Mouse (Mus musculus) intestine, embryonic 15.5 days (tissue): ENCODE measurements at regions not wholly inside any gene's neighbourhood (a gene's known extent, or its start where the extent isn't known, plus 50 kb on each side); places are given as distances from the start of the nearest gene placed in this dataset.

Source experiments
- ATAC-seq: fragments of 200-750 bp; cut with Nextera tagmentation; 2 replicates; pipeline ENCODE4 v1.8.0; 2017; ENCODE audit warnings: moderate TSS enrichment, moderate library complexity
- H3K27ac ChIP-seq: fragments of 300-500 bp; sonication (generic); 2 replicates; pipeline ENCODE4 v1.5.1; 2015; ENCODE audit warnings: mild to moderate bottlenecking, inconsistent platforms
- H3K27me3 ChIP-seq: fragments of 300-500 bp; sonication (generic); replicated peaks from 2 replicates; pipeline ENCODE4 v1.6.1; 2015; ENCODE audit warnings: inconsistent platforms
- H3K36me3 ChIP-seq: fragments of 300-500 bp; sonication (generic); 2 replicates; pipeline ENCODE4 v1.6.1; 2015; ENCODE audit warnings: inconsistent platforms
- H3K4me1 ChIP-seq: fragments of 300-500 bp; sonication (generic); replicated peaks from 2 replicates; pipeline ENCODE4 v1.6.1; 2015; ENCODE audit warnings: inconsistent platforms
- H3K4me2 ChIP-seq: fragments of 300-500 bp; sonication (generic); replicated peaks from 2 replicates; pipeline ENCODE4 v1.6.1; 2015; ENCODE audit warnings: mild to moderate bottlenecking, inconsistent platforms
- H3K4me3 ChIP-seq: fragments of 300-500 bp; sonication (generic); replicated peaks from 2 replicates; pipeline ENCODE4 v1.5.1; 2015; ENCODE audit warnings: inconsistent platforms
- H3K9ac ChIP-seq: fragments of 300-500 bp; sonication (generic); 2 replicates; pipeline ENCODE4 v1.6.1; 2015; ENCODE audit warnings: inconsistent platforms
- H3K9me3 ChIP-seq: fragments of 300-500 bp; sonication (generic); 2 replicates; pipeline ENCODE4 v1.6.1; 2016; ENCODE audit warnings: inconsistent platforms
- WGBS: fragments of 180-500 bp; shearing (Covaris S2); methylation state at CpG from one replicate; pipeline ENCODE4 v1.1.7; 2015; 5-methylcytosine and 5-hydroxymethylcytosine counted together

GRCm38 (mm10) chr5:27963765-27964164, 107.4 kb upstream of the Insig1 start:
- Histone ChIP-seq H3K27ac (no peak overlapping the region), H3K9ac (no peak overlapping the region), H3K4me2 (no peak overlapping the region), H3K27me3 (no peaks in the 10 kb centered on the region), H3K4me1 (no peaks in the 10 kb centered on the region), H3K9me3 (no peaks in the 10 kb centered on the region), H3K4me3 (no peak overlapping the region), H3K36me3 (no peaks in the 10 kb centered on the region)
- 86% methylated on average over 1 of the region's 1 CpGs for WGBS
- ATAC-seq, result no peak

- Histone ChIP-seq H3K36me3 (no peaks in the 10 kb centered on the region), H3K4me1 (no peaks in the 10 kb centered on the region), H3K27ac (no peak overlapping the region), H3K9ac (no peak overlapping the region), H3K27me3 (no peaks in the 10 kb centered on the region), H3K4me2 (no peak overlapping the region), H3K4me3 (no peak overlapping the region), H3K9me3 (no peaks in the 10 kb centered on the region)
- WGBS, result 6% methylated on average over 2 of the region's 2 CpGs
- peak; percentile 83 for ATAC-seq
Measured at GRCm38 (mm10) chr5:27995186-27995585, 76.0 kb upstream of the Insig1 start.

- Histone ChIP-seq H3K4me1 (no peaks in the 10 kb centered on the region), H3K4me3 (no peak overlapping the region), H3K9me3 (no peaks in the 10 kb centered on the region), H3K9ac (no peak overlapping the region), H3K27ac (no peak overlapping the region), H3K4me2 (no peak overlapping the region), H3K27me3 (no peaks in the 10 kb centered on the region), H3K36me3 (no peaks in the 10 kb centered on the region)
- WGBS, result 58% methylated on average over 8 of the region's 8 CpGs
- ATAC-seq, result no peak
Measured at GRCm38 (mm10) chr5:27997751-27998150, 73.4 kb upstream of the Insig1 start.

GRCm38 (mm10) chr5:28002922-28003321, 68.2 kb upstream of the Insig1 start:
- no peak overlapping the region for H3K9ac ChIP-seq
- no peak overlapping the region for H3K4me3 ChIP-seq
- H3K9me3 ChIP-seq, result no peaks in the 10 kb centered on the region
- WGBS, result 75% methylated on average over 1 of the region's 1 CpGs
- no peak overlapping the region for H3K4me2 ChIP-seq
- H3K4me1 ChIP-seq, result no peaks in the 10 kb centered on the region
- no peaks in the 10 kb centered on the region for H3K36me3 ChIP-seq
- H3K27me3 ChIP-seq, result no peaks in the 10 kb centered on the region
- H3K27ac ChIP-seq, result no peak overlapping the region
- ATAC-seq, result 0 out of 2 replicates have a peak, but pooled peaks have one; percentile 28

- Histone ChIP-seq H3K4me3 (no peak overlapping the region), H3K36me3 (no peaks in the 10 kb centered on the region), H3K9me3 (no peaks in the 10 kb centered on the region), H3K4me1 (no peaks in the 10 kb centered on the region), H3K4me2 (no peak overlapping the region), H3K27me3 (no peaks in the 10 kb centered on the region), H3K9ac (no peak overlapping the region), H3K27ac (no peak overlapping the region)
- 63% methylated on average over 6 of the region's 6 CpGs for WGBS
- peak; percentile 53 for ATAC-seq
Measured at GRCm38 (mm10) chr5:28003756-28004486, 67.2 kb upstream of the Insig1 start.

- H3K4me2 ChIP-seq, result no peak overlapping the region
- no peak overlapping the region for H3K4me3 ChIP-seq
- no peaks in the 10 kb centered on the region for H3K4me1 ChIP-seq
- no peaks in the 10 kb centered on the region for H3K36me3 ChIP-seq
- H3K9ac ChIP-seq, result no peak overlapping the region
- ATAC-seq, result no peak
- H3K9me3 ChIP-seq, result no peaks in the 10 kb centered on the region
- no peaks in the 10 kb centered on the region for H3K27me3 ChIP-seq
- no peak overlapping the region for H3K27ac ChIP-seq
Measured at GRCm38 (mm10) chr5:28004487-28004827, 66.7 kb upstream of the Insig1 start.

GRCm38 (mm10) chr5:28009386-28009785, 61.8 kb upstream of the Insig1 start:
- Histone ChIP-seq H3K9me3 (no peaks in the 10 kb centered on the region), H3K36me3 (no peaks in the 10 kb centered on the region), H3K4me2 (no peak overlapping the region), H3K4me1 (0 out of 2 replicates have a peak, but pooled peaks cover 2% of the 10 kb centered on the region), H3K9ac (no peak overlapping the region), H3K27ac (no peak overlapping the region), H3K27me3 (no peaks in the 10 kb centered on the region), H3K4me3 (no peak overlapping the region)
- 86% methylated on average over 4 of the region's 4 CpGs for WGBS
- no peak for ATAC-seq

GRCm38 (mm10) chr5:28009871-28010270, 61.3 kb upstream of the Insig1 start:
- 59% methylated on average over 2 of the region's 2 CpGs for WGBS
- no peaks in the 10 kb centered on the region for H3K36me3 ChIP-seq
- no peaks in the 10 kb centered on the region for H3K27me3 ChIP-seq
- ATAC-seq, result peak; percentile 69
- no peak overlapping the region for H3K4me3 ChIP-seq
- H3K9me3 ChIP-seq, result no peaks in the 10 kb centered on the region
- H3K4me1 ChIP-seq, result 0 out of 2 replicates have a peak, but pooled peaks cover 2% of the 10 kb centered on the region
- H3K9ac ChIP-seq, result no peak overlapping the region
- no peak overlapping the region for H3K4me2 ChIP-seq
- H3K27ac ChIP-seq, result no peak overlapping the region

- no peak for ATAC-seq
- H3K27ac ChIP-seq, result no peak overlapping the region
- 83% methylated on average over 3 of the region's 3 CpGs for WGBS
Measured at GRCm38 (mm10) chr5:28010529-28010928, 60.6 kb upstream of the Insig1 start.

GRCm38 (mm10) chr5:28012496-28012895, 58.7 kb upstream of the Insig1 start:
- H3K27me3 ChIP-seq, result no peaks in the 10 kb centered on the region
- no peak for ATAC-seq
- WGBS, result 88% methylated on average over 2 of the region's 2 CpGs

More at GRCm38 (mm10) chr5:28010529-28010928, 60.6 kb upstream of the Insig1 start:
- Histone ChIP-seq H3K4me2 (no peak overlapping the region), H3K4me3 (no peak overlapping the region), H3K4me1 (0 out of 2 replicates have a peak, but pooled peaks cover 2% of the 10 kb centered on the region), H3K9ac (no peak overlapping the region), H3K27me3 (no peaks in the 10 kb centered on the region), H3K9me3 (no peaks in the 10 kb centered on the region), H3K36me3 (no peaks in the 10 kb centered on the region)

GRCm38 (mm10) chr5:28013619-28014273, 57.4 kb upstream of the Insig1 start:
- no peak for ATAC-seq

More at GRCm38 (mm10) chr5:28012496-28012895, 58.7 kb upstream of the Insig1 start:
- Histone ChIP-seq H3K4me1 (0 out of 2 replicates have a peak, but pooled peaks cover 2% of the 10 kb centered on the region), H3K9me3 (no peaks in the 10 kb centered on the region), H3K9ac (no peak overlapping the region), H3K4me3 (no peak overlapping the region), H3K4me2 (no peak overlapping the region), H3K27ac (no peak overlapping the region), H3K36me3 (no peaks in the 10 kb centered on the region)

GRCm38 (mm10) chr5:28019864-28020263, 51.3 kb upstream of the Insig1 start:
- WGBS, result 51% methylated on average over 3 of the region's 3 CpGs
- no peaks in the 10 kb centered on the region for H3K9me3 ChIP-seq
- no peak overlapping the region for H3K9ac ChIP-seq
- no peak overlapping the region for H3K4me2 ChIP-seq
- no peaks in the 10 kb centered on the region for H3K27me3 ChIP-seq
- no peak overlapping the region for H3K4me3 ChIP-seq
- no peaks in the 10 kb centered on the region for H3K36me3 ChIP-seq
- H3K27ac ChIP-seq, result no peak overlapping the region
- ATAC-seq, result no peak
- no peaks in the 10 kb centered on the region for H3K4me1 ChIP-seq

More at GRCm38 (mm10) chr5:28013619-28014273, 57.4 kb upstream of the Insig1 start:
- no peaks in the 10 kb centered on the region for H3K9me3 ChIP-seq
- 47% methylated on average over 6 of the region's 6 CpGs for WGBS
- H3K27me3 ChIP-seq, result no peaks in the 10 kb centered on the region
- H3K4me3 ChIP-seq, result no peak overlapping the region
- H3K4me2 ChIP-seq, result no peak overlapping the region
- no peaks in the 10 kb centered on the region for H3K36me3 ChIP-seq
- no peak overlapping the region for H3K27ac ChIP-seq
- H3K4me1 ChIP-seq, result 0 out of 2 replicates have a peak, but pooled peaks cover 2% of the 10 kb centered on the region
- H3K9ac ChIP-seq, result no peak overlapping the region
